Mouse (Mus musculus) lung, postnatal 0 days (tissue): ENCODE measurements at regions not wholly inside any gene's neighbourhood (a gene's known extent, or its start where the extent isn't known, plus 50 kb on each side); places are given as distances from the start of the nearest gene placed in this dataset.

ENCODE experiments used
- CTCF ChIP-seq: IDR thresholded peaks from 2 replicates; pipeline ENCODE4 v1.5.1; 2016; ENCODE audit warnings: antibody characterized with exemption, mild to moderate bottlenecking
- EP300 ChIP-seq: IDR thresholded peaks from 2 replicates; pipeline ENCODE4 v1.6.1; 2016; ENCODE audit warnings: antibody characterized with exemption, mild to moderate bottlenecking, control low read depth

- TF ChIP-seq CTCF = no peak
- no peak for TF ChIP-seq EP300
Measured at GRCm38 (mm10) chrX:131460631-131461030, 1711.1 kb downstream of the Diaph2 start.
